Mouse (Mus musculus): ENCODE results near the gene Bcap31. TPM values are rescaled to one million over a fixed set of nuclear protein-coding genes. Genes with fewer than 3 reads are reported as not detected.

Gene Bcap31
- polyA plus RNA-seq, 1 experiment from 2014 or later: 302 TPM

DNA sequence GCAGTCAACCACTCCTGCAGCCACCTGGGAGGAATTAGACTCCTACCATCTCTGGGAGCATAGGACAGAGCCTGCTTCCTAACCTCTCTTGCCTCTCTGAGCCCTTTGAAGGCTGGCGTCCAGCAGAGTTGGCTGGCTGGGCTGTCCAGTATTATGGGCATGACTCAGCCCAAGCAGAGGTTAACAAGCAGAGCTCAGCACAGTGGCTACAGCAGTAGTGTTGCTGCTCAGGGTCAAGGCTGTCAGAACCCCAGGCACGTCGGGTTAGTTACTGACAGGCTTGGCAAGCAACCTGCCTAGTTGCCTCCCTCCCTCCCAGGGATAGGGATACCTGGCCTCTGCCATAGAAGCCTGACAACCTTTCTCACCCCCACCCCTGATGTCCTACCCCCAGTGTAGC is 2.3 kb upstream of the Bcap31 start:
- ATAC-seq: no peak
- Histone ChIP-seq H3K27ac (no peak overlapping the region; the same call in 1 of the 2 replicates), H3K4me2 (replicated peaks) (peak overlapping the region; percentile 69), H3K9ac (no peak overlapping the region), H3K36me3 (no peaks in the 10 kb centered on the region), H3K4me1 (replicated peaks) (peaks cover 7% of the 10 kb centered on the region), H3K27me3 (replicated peaks) (no peaks in the 10 kb centered on the region), H3K4me3 (replicated peaks) (0 out of 2 replicates have a peak overlapping the region, but pooled peaks have one; percentile 53), H3K9me3 (no peaks in the 10 kb centered on the region)
- WGBS: 49% methylated on average over 3 of the region's 3 CpGs

DNA sequence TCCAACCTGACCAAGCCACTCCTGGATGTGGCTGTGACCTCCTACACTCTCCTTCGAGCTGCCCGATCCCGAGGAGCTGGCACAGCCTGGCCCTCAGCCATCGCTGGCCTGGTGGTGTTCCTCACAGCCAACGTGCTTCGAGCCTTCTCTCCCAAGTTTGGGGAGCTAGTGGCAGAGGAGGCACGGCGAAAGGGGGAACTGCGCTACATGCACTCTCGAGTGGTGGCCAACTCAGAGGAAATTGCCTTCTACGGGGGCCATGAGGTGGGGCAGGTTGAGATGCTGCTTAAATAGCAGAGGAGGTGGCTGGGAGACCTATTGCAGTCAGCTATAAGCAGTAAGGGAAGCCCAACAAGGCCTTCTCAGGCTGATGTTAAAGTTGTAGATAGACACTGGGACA is 1.7 kb upstream of the Bcap31 start:
- Histone ChIP-seq H3K9me3 (no peaks in the 10 kb centered on the region), H3K27ac (no peak overlapping the region), H3K36me3 (no peaks in the 10 kb centered on the region), H3K9ac (peak overlapping the region; percentile 53), H3K27me3 (replicated peaks) (no peaks in the 10 kb centered on the region), H3K4me2 (replicated peaks) (peak overlapping the region; percentile 69), H3K4me3 (replicated peaks) (peak overlapping the region; percentile 53), H3K4me1 (replicated peaks) (peaks cover 7% of the 10 kb centered on the region)
- ATAC-seq: no peak
- 65% methylated on average over 11 of the region's 11 CpGs for WGBS

GRCm38 (mm10) chrX:73716709-73717545 is 952 bp upstream of the Bcap31 start:
- H3K4me1 ChIP-seq (replicated peaks): peaks cover 7% of the 10 kb centered on the region
- H3K4me3 ChIP-seq (replicated peaks): peak overlapping the region; percentile 53
- H3K27ac ChIP-seq: peak overlapping the region; percentile 82
- H3K4me2 ChIP-seq (replicated peaks): peak overlapping the region; percentile 69
- peak; percentile 46; the same call in 1 of the 2 replicates for ATAC-seq
- H3K9me3 ChIP-seq: no peaks in the 10 kb centered on the region
- H3K27me3 ChIP-seq (replicated peaks): no peaks in the 10 kb centered on the region
- WGBS: 30% methylated on average over 30 of the region's 30 CpGs
- peak overlapping the region; percentile 53 for H3K9ac ChIP-seq
- H3K36me3 ChIP-seq: no peaks in the 10 kb centered on the region

DNA sequence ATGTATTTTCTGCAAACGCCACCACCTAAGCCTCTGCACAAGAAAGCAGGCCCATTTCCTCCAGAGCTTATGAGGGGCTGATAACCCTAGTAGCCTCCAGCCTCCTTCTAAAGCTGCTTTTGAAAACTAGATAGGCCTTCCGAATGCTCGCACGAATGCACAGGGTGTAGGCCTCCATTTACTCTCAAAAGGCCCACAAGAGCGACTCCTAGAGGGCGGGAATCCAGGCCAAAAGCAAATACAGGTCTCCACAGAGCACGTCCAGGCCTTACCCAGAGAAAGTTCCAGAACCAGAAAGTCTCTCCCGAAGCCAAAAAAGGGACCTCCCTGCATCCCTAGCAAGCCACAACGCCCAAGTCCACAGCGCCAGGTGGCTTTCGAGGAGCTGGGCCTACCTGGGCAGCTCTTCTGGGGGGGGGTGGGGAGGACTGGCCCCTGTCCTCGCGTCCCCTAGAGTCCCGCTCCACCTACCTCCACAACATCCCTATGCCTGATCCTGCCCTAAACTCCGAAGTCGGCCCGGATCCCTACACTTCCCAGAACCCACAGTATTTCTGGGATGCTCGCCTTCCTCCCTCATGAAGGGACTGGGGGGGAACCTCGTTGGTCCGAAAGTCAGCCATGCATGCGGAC is 383 bp downstream of the Bcap31 start:
- Histone ChIP-seq H3K9me3 (no peaks in the 10 kb centered on the region), H3K9ac (peak overlapping the region; percentile 58), H3K27ac (peak overlapping the region; percentile 82), H3K4me2 (replicated peaks) (peak overlapping the region; percentile 69), H3K4me1 (replicated peaks) (peaks cover 7% of the 10 kb centered on the region), H3K27me3 (replicated peaks) (no peaks in the 10 kb centered on the region), H3K4me3 (replicated peaks) (peak overlapping the region; percentile 53), H3K36me3 (no peaks in the 10 kb centered on the region)
- peak; percentile 45 for ATAC-seq
- 29% methylated on average over 21 of the region's 21 CpGs for WGBS

DNA sequence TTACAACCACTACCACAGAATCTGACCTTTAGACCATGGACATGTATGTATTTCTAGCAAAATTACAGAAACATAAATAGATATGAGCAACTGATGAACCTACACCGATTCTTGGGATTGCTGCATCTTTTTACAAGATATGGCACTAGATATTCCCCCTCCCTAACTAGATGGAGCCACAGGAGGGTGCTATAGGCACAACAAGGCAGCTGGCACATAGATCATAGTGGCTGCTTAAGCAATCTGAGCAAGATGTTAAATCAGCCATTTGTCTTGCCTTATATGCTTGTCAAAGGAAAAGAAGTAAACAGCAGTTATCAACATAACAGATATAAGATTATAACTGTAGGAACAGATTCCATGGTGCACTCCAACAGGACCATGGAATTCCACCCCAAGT is 15.5 kb downstream of the Bcap31 start:
- WGBS: 84% methylated on average over 1 of the region's 1 CpGs

GRCm38 (mm10) chrX:73690917-73691629 is 24.9 kb downstream of the Bcap31 start:
- Histone ChIP-seq H3K27ac (no peak overlapping the region), H3K4me1 (replicated peaks) (no peaks in the 10 kb centered on the region), H3K4me3 (replicated peaks) (no peak overlapping the region), H3K27me3 (replicated peaks) (no peaks in the 10 kb centered on the region; the same call in 1 of the 2 replicates), H3K36me3 (no peaks in the 10 kb centered on the region), H3K9me3 (no peaks in the 10 kb centered on the region), H3K9ac (no peak overlapping the region), H3K4me2 (replicated peaks) (no peak overlapping the region)
- peak; percentile 59; the same call in 1 of the 2 replicates for ATAC-seq
- 72% methylated on average over 5 of the region's 5 CpGs for WGBS

More for the DNA sequence above, 15.5 kb downstream of the Bcap31 start:
- H3K4me2 ChIP-seq (replicated peaks): no peak overlapping the region
- H3K9me3 ChIP-seq: no peaks in the 10 kb centered on the region
- H3K27me3 ChIP-seq (replicated peaks): no peaks in the 10 kb centered on the region
- no peak overlapping the region for H3K4me3 ChIP-seq (replicated peaks)
- no peaks in the 10 kb centered on the region for H3K4me1 ChIP-seq (replicated peaks)
- no peaks in the 10 kb centered on the region for H3K36me3 ChIP-seq
- no peak overlapping the region for H3K9ac ChIP-seq
- no peak overlapping the region for H3K27ac ChIP-seq
- no peak for ATAC-seq

DNA sequence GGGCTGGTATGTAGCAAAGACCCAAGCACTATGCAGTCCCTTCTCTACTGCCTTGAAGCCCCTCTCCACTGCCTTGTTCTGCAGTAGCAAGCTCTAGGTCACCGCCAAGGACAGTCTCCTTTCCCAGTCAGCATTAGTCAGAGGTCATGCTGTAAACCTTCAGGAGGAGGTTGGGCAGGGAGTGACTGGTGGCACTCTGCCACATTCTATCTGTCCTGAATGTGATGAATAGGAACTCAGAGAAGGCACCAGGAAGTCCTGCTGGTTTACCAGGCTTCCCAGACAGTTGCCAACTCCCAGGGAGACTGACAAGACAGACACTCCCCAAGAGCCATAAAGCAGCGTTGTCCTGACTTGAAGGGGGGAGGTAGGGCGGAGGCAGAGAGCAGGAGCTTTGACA is 30.3 kb downstream of the Bcap31 start:
- Histone ChIP-seq H3K9me3 (no peaks in the 10 kb centered on the region), H3K4me2 (replicated peaks) (no peak overlapping the region), H3K4me1 (replicated peaks) (no peaks in the 10 kb centered on the region), H3K4me3 (replicated peaks) (no peak overlapping the region), H3K36me3 (no peaks in the 10 kb centered on the region), H3K27me3 (replicated peaks) (no peaks in the 10 kb centered on the region), H3K27ac (0 out of 2 replicates have a peak overlapping the region, but pooled peaks have one; percentile 51), H3K9ac (no peak overlapping the region)
- ATAC-seq: peak; percentile 79
- WGBS: 41% methylated on average over 3 of the region's 3 CpGs

DNA sequence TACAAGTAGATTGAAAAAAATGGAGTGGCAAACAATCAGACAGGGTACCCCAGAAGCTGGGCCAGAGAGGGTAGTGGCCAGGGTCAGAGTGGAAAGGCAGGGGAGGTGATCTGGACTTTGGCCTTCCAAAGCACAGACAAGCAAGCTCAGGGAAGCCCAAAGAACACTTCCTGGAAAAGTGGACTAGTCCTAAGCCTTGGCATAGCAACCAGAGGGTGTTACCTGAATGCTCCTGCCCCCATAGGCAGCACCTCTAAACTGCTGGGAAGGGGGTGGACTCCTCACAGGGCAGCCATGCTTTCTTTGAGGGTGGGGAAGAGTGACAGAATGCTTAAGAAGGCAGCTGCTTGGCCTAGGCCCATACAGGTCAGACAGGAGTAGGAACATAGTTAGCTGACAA is 31.0 kb downstream of the Bcap31 start:
- Histone ChIP-seq H3K36me3 (no peaks in the 10 kb centered on the region), H3K27me3 (replicated peaks) (no peaks in the 10 kb centered on the region), H3K4me3 (replicated peaks) (no peak overlapping the region), H3K9ac (no peak overlapping the region), H3K27ac (0 out of 2 replicates have a peak overlapping the region, but pooled peaks have one; percentile 51), H3K4me2 (replicated peaks) (no peak overlapping the region), H3K9me3 (no peaks in the 10 kb centered on the region), H3K4me1 (replicated peaks) (no peaks in the 10 kb centered on the region)
- peak; percentile 46 for ATAC-seq

GRCm38 (mm10) chrX:73684156-73684555 is 31.8 kb downstream of the Bcap31 start:
- WGBS: 85% methylated on average over 2 of the region's 2 CpGs
- no peak for ATAC-seq
- no peak overlapping the region for H3K4me2 ChIP-seq (replicated peaks)
- no peak overlapping the region for H3K9ac ChIP-seq
- H3K4me3 ChIP-seq (replicated peaks): no peak overlapping the region
- no peak overlapping the region for H3K27ac ChIP-seq
- H3K4me1 ChIP-seq (replicated peaks): no peaks in the 10 kb centered on the region
- no peaks in the 10 kb centered on the region for H3K27me3 ChIP-seq (replicated peaks)
- H3K9me3 ChIP-seq: no peaks in the 10 kb centered on the region
- no peaks in the 10 kb centered on the region for H3K36me3 ChIP-seq

GRCm38 (mm10) chrX:73676668-73677067 is 39.3 kb downstream of the Bcap31 start:
- ATAC-seq: no peak
- Histone ChIP-seq H3K4me3 (replicated peaks) (no peak overlapping the region), H3K4me1 (replicated peaks) (no peaks in the 10 kb centered on the region), H3K9me3 (no peaks in the 10 kb centered on the region), H3K9ac (no peak overlapping the region), H3K27ac (no peak overlapping the region), H3K4me2 (replicated peaks) (no peak overlapping the region), H3K27me3 (replicated peaks) (no peaks in the 10 kb centered on the region; the same call in 1 of the 2 replicates), H3K36me3 (no peaks in the 10 kb centered on the region)
- WGBS: 91% methylated on average over 4 of the region's 4 CpGs

- WGBS: 59% methylated on average over 2 of the region's 2 CpGs
- peak overlapping the region; percentile 61; the same call in 1 of the 2 replicates for H3K4me3 ChIP-seq (replicated peaks)
- no peaks in the 10 kb centered on the region for H3K36me3 ChIP-seq
- H3K27me3 ChIP-seq (replicated peaks): no peaks in the 10 kb centered on the region; the same call in 1 of the 2 replicates
- H3K27ac ChIP-seq: no peak overlapping the region
- H3K9me3 ChIP-seq: no peaks in the 10 kb centered on the region
- peak overlapping the region; percentile 69 for H3K4me2 ChIP-seq (replicated peaks)
- ATAC-seq: no peak
- no peak overlapping the region for H3K9ac ChIP-seq
- no peaks in the 10 kb centered on the region for H3K4me1 ChIP-seq (replicated peaks)
These were observed 40.7 kb downstream of the Bcap31 start for GRCm38 (mm10) chrX:73675231-73675630.
